Mouse (Mus musculus) C2C12 (cell line): ENCODE results near the gene Snx17.

Experiments
- CEBPB ChIP-seq: IDR thresholded peaks from one replicate; pipeline ENCODE4 v1.6.1; 2011; ENCODE audit warnings: low read depth, mild to moderate bottlenecking, control low read depth, moderate library complexity
- CTCF ChIP-seq: IDR thresholded peaks from one replicate; pipeline ENCODE4 v1.5.1; 2011; ENCODE audit not compliant: control insufficient read depth, insufficient read depth, insufficient read length
- FOSL1 ChIP-seq: IDR thresholded peaks from one replicate; pipeline ENCODE4 v1.8.0; 2011; ENCODE audit warnings: mild to moderate bottlenecking, low read length; ENCODE audit not compliant: poor library complexity, insufficient read depth, severe bottlenecking
- MAX ChIP-seq: IDR thresholded peaks from one replicate; pipeline ENCODE4 v1.6.1; 2011; ENCODE audit warnings: mild to moderate bottlenecking, control low read depth
- MYOD1 ChIP-seq: IDR thresholded peaks from one replicate; pipeline ENCODE4 v1.6.1; 2011; ENCODE audit warnings: low read depth; ENCODE audit not compliant: control insufficient read depth, insufficient read length
- MYOG ChIP-seq: IDR thresholded peaks from one replicate; pipeline ENCODE4 v1.6.1; 2011; ENCODE audit not compliant: control insufficient read depth, insufficient read length; ENCODE audit errors: extremely low read depth
- USF1 ChIP-seq: IDR thresholded peaks from one replicate; pipeline ENCODE4 v1.6.1; 2011; ENCODE audit warnings: low read depth, mild to moderate bottlenecking, control low read depth, moderate library complexity

GRCm38 (mm10) chr5:31196207-31196606 is 3.2 kb downstream of the Snx17 start:
- TF ChIP-seq CTCF (no peak), MYOG (no peak), MYOD1 (no peak), CEBPB (no peak), USF1 (no peak), MAX (no peak), FOSL1 (no peak)
